Mouse (Mus musculus): ENCODE results near the gene Vav2.

Vav2 gene

DNA sequence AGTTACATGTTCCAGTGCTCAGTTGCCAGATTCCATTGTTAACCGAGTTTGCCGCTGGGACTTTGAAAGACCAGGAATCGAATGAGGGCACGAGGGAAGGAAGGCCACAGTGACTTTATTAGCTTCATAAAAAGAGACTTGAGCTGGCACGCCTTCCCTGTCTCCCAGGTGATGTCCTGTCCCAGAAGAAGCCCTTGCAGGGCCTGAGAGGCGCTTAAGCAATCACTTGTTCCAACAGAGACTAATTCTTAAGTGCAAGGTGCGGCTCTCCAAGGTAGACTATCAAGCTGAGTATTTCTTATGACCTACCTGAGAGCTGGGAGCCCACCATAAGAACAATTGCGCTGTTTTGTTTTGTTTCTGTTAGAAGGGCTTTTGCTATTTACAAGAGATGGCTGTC lies 57.9 kb downstream of the Vav2 start:
- DNase-seq (ENCODE audit: low spot score), result no peak

DNA sequence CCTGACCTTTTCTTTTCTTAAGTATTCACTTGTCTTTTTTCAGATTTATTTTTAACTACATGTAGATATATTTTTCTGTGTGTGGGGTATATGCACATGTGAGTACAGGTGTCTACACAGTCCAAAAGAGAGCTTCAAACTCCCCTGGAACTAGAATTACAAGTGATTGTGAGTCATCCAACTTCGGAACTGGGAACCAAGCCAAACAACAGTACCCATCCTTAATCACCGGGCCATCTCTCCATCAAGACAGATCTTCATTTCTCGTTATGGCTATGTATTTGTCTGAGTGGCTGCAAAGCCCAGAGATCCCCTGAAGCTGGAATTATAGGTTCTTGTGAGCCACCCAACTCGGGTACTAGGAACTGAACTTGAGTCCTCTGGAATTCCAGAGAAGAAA lies 61.5 kb downstream of the Vav2 start:
- no peak for DNase-seq (ENCODE audit: low spot score)

DNA sequence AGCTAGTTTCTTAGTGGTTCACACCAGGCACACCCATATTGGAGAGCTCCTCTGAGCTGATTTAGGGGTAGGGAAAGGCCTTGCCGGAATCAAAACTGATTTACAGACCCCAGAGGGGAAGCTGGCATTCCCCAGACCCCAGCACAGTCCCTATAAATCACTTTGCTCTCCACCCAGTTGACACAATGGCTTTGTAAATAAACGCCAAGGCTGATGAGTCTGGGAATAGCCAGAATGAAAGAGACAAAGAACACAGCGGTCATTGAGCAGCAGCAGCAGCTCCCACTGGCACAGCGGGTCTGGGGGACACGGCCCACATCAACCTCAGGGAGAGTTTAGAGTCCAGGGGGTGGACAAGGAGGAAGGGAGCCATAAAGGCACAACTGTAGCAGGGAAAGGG lies 65.0 kb downstream of the Vav2 start:
- no peak for DNase-seq (ENCODE audit: low spot score)

DNA sequence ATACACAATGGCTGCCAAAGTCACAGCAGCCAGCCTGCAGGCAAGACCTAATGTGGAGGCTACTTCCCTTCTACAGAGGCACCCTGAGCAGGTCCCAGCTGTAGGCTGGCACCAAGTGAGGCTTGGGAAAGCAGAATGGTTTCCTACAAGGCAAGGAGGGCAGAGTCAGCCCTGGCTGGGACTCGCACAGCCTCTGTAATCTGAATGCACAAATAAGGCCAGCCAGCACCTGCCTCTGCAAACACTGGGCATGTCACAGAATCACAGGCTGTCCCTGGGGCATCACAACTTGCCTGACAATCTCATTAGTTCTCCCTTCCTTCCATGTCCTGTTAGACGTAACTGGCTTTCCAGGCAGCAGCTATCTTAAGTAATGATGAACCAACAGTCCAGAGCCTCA lies 68.4 kb downstream of the Vav2 start:
- no peak for DNase-seq (ENCODE audit: low spot score)

DNA sequence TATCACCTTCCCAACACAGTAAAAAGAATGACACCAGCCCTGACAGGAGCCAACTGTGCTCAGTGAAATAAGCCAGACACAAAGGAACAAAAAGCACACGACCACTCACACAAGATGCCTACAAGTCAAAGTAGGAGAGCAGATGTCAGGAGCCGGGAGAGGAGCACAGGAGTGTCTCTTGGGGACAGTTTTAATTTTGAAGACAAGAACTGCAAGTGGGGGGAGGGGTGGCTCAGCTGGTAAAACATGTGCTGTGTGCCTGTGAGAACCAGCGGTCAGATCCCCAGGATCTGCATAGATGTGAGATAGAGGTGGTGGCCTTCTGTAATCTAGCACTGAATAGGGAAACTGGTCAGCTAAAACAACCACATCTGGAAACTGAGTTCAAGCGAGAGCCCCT lies 71.1 kb downstream of the Vav2 start:
- no peak for DNase-seq (ENCODE audit: low spot score)

DNA sequence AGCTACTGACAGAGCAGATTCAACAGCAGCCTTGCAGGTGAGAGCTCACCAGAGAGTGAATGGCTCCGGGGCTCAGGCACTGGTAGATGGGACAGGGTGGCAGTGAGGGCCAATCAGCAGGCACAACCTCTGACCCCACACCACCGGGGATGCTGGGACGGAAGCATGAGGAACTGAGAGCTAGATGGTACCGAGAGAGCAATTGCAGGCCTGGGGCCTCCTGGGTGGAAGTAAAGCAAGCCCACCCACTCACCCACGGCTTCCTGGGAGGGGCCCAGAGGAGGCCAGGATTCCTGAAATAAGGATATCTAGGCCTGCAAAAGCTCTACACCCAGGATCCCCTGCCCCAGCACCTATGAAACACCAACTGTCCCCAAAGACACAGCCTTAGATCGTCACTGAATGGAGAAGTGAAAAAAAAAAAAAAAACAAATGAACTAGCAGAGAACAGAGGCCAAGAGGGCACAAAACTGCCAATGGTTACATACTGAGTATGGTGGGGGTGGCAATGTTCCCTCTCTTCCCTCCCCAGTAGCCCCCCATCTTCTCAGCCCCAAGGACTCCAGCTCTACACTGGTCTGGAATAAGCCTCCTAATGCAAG lies 72.1 kb downstream of the Vav2 start:
- DNase-seq (ENCODE audit: low spot score), result no peak

DNA sequence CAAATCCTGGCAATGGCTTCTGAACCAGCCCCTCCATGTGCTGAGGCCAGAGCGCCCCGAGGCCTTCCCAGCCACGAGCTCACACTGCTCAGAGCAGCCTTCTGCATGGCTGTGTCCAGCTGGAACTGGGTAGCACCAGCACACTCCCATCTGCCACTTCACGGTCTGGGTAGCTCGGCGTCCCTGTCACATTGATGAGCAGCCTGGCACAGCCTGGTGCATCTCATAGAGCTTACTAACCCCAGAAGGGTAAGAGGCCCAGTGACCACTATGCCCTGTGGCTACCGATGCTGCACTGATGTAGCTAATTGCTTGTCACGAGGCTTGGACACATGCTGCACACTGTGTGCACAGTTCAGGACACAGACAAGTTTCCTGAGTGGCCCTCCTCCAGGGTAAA lies 74.1 kb downstream of the Vav2 start:
- DNase-seq (ENCODE audit: low spot score), result no peak

DNA sequence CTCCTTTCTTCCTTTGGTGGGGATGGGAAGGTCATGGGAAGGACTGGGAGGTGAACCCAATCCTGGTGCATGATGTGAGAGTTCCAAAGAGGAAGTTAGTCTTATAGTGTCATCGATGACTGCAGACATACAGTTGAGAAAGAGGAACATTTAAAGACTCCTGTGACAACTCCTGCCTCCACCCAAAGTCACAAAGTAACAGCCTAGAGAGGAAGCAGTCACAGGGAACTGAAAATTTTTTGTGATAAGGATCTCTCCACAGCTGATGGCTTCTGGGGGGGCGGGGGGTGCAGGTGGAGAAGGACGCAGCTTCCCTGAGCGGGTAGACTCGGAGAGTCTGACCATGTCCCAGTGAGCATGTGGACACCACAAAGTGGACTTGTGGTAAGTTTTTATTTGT lies 76.5 kb downstream of the Vav2 start:
- no peak for DNase-seq (ENCODE audit: low spot score)

DNA sequence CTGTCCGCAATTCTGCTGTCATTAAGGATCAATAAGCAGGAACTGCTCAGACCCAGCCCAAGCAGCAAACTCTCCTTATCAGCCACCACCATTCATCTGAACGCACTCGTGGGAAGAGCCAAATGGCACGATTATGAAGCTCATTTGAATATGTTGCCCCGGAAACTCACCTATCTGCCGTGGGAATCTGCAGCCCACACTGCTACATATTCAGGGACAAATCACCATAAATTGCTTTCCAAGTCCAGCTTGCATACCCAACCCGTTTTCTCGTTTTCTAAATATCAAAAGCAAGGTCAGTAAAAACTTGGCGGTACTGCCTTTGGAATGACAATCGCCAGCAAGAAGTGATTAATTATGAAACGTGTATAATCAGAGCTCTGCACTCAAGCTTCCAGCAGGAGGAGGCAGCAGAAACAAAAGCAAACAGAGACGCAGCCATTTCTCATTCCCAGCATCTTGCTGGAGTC lies 82.8 kb downstream of the Vav2 start:
- DNase-seq (ENCODE audit: low spot score), result no peak

DNA sequence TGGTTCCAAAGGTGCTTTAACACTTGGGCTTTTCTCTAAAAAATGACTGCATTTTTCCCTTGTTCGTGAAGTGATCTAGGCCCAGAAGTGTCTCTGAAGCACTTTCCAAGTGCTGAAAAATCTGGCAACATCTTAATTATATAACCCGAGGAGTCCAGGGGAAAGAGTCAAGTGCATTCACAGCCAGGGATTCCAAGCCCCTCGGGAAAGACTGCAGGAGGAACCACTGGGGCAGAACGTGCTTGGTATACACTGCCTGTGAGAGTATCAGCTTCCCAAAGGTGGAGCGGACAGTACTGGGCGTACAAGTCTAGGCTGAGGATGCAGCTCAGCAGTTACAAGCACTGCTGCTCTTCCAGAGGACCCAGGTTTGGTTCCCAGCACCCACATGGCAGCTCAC lies 86.2 kb downstream of the Vav2 start:
- no peak for DNase-seq (ENCODE audit: low spot score)

DNA sequence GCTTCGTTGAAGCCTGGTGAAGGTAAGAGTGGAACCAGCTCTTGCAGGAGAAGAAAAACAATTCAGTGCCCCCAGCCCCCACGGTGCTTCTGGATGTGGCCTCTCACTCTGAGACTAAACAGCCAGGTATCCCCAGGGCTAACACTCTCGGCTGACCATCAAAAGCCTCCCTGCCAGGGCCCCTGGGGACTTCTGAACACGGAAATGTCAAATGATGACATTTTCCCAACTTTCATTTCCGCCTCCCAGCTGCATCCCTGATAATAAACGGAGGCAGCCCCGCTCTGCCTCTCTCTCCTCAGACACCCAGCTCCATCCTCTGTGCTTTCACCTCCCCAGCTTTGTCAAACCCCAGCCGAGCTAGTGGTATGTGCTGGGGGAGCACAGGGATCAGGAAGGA lies 87.8 kb downstream of the Vav2 start:
- no peak for DNase-seq (ENCODE audit: low spot score)

DNA sequence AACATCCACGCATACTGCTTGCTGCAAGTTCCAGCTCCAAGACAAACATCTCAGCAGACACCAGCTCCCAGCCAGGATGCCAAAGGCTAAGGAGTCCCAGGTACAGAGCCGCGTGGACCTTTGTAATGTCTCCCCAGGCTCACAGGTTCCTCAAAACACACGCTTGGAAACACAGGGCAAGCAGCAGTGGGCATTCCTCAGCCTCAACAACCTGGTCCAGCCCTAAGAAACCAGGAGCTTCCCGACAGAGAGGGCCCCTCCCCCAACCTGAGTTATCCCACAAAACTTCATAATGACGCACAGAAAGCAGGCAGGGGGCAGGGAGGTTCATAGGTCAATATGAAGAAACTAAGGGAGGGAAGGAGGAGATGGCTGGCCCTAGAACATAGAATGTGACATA lies 89.6 kb downstream of the Vav2 start:
- DNase-seq (ENCODE audit: low spot score), result no peak

DNA sequence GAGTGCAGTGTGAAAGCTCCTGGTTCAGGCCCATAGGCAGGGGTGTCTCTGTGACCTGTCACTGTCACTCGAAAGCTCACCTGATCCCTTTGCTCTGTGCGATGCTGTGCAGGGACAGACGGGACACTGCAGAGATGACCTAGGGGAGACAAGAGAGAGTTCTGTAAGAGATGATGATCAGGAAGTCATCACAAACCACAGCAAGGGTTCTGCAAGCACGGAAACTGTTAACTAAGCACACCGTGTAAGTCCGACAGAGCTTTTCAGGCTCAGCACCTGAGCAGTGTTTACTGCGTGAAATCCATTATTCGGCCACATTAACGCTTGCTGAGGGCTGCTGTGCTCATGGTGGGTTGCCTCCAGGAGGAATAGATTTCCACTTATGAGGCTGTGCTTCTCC lies 90.2 kb downstream of the Vav2 start:
- no peak for DNase-seq (ENCODE audit: low spot score)

DNA sequence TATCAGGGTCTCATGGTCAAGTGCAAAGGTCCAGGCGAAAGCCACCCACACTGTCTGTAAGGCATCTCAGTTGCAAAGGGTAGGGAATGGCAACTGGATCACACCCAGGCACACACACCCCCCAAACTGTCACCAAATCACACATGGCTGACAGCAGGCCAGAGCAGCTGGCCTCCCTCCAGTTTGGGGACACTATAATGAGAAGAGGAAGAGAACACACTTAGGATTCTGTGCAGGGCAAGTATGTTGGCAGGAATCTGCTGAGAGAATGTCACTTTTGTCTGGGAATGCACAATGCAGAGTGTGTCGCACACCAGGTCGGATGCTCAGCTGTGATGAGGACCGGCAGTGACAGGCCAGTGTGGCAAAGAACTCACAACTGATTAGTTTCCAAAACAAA lies 92.0 kb downstream of the Vav2 start:
- DNase-seq (ENCODE audit: low spot score), result peak; percentile 53

DNA sequence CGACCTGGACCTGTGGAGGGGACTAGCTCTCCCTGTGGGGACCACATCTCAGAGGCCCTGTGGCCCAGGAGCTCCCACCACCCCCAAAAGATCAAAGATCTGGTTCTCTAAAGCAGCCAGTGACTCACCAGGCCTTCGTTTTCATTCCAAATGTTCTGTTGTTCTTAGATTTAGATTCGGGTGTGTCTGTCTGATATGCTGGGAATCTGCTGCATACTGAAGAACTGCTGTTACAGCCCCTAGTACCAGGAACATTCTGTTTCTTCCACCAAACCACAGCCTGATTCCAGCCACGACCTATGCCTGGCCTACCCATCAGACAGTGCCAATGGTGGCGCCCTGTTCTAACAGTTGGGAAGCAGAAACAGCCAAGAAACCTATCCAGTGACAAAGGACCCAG lies 95.3 kb downstream of the Vav2 start:
- no peak for DNase-seq (ENCODE audit: low spot score)

DNA sequence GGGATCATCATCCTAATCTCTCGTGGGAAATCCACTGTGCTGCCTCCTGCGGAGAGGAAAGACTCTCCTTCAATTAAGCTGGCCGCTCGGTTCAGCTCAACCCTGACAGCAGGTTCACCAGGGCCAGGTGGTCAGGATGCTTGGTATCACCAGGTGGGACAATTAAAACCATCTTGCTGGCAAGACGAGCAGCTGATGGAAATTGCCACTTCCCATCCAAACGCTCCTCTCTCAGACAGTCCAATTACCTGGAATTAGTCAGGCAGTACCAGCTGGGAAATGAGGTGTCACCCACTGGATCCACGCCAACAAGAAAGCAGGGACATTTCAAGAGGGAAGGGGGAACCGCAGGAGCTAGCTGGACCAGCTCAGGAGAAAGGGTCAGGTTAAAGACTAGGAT lies 96.4 kb downstream of the Vav2 start:
- DNase-seq (ENCODE audit: low spot score), result no peak

DNA sequence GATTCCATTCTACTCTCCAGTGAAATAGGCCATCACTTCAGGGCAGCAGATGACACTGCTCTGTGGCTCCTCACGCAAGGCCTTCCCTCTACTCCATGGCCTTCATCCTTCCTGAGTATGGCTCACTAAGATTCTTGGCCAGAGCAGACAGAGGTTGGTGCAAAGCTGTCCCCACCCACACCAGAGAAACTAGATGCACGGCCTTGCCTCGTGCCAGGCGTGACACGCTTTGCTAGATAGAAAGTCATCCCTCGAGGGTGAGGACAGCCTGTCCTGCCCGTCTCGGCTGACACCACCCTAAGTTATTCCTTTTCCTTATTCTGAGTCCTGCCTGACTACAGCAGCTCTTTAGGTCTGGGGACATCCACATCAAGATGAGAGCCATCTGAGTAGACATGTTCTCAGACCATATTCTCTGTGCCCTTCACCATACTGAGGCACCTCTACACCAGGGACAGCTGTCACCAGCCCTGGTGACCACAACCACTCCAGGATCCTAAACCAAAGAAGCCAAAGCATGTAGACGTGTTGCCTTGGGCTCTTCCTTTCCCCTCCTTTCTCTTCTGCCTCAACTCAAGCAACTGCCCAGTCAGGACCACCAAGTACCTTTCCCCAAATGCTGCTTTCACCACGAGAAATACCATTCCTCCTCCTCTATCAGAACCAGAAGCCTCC lies 97.3 kb downstream of the Vav2 start:
- no peak for DNase-seq (ENCODE audit: low spot score)

DNA sequence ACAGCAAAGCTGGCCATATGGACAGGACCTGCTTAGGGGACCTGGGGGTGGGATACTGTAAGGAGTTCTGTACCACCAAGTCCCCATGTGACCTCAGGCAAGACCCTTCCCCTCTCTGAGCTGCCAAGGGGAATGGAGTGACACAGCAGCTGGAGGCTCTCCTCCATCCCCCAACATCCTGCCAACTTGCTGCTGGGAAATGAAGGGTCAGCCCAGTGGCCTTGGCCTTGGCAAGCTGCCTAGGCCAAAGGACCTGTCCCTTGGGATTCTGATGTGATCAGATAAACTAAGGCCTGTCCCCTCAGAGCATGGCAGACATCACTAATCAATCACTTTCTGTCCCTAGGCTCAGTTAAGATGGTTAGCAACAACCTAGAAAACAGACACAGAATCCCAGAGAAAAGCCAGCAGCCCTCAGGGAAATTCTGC lies 98.2 kb downstream of the Vav2 start:
- DNase-seq (ENCODE audit: low spot score), result no peak

DNA sequence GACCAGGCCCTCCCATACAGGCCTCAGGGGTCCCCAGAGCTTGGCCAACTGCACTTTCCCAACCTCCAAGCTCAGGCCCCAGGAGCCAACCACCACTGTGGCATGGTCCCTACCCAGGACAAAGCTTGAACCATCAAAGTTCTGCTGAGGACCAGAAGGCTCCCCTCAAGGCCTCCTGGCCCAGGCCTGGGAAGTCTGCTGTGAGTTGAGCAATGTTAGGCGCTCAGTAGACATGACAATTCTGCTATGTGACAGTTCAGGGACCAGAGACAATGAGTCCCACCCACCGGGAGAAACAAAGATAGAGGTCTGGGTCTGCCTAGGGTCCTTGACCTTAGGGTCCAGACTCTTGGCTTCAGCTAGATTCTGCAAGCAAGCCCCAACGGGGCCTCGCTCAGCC lies 98.9 kb downstream of the Vav2 start:
- no peak for DNase-seq (ENCODE audit: low spot score)

DNA sequence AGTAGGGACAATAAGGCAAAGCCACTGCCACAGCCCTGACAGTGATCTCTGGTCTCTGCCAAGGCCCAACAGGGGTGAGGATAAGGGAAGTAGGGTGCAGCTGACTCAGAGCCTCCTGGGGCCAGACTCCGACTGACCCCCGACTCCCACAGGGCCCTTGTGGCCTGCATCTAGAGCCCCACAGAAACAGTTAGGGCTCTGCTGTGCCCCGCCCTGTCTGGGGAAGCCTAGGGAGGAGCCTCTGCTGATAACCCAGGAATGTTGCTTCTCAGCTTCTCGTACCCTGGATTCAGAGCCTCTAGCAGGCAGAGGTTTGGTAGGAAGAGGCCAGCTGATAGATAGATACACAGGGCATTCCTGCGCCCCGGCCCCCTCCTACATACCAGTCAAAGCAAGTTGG lies 99.8 kb downstream of the Vav2 start:
- DNase-seq (ENCODE audit: low spot score), result no peak

DNA sequence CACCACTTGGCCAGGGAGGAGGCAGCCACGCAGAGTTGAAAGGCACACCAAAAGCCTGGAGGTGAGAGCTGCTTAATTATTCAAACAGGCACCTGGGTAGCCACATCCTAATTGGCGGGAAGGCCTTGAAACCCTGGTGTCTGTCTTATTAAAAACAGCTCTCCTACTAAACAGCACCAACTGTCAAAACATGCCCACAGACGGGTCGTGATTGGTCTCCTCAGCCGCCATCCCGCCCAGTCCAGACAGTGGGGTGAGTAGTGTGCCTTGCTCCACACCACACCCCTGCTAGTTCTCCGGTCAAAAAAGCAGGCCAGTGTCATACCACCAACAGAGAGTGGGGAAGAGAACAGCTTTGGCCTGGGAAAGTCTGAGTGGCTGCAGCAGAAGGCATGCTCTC lies 100.5 kb downstream of the Vav2 start:
- DNase-seq (ENCODE audit: low spot score), result no peak

DNA sequence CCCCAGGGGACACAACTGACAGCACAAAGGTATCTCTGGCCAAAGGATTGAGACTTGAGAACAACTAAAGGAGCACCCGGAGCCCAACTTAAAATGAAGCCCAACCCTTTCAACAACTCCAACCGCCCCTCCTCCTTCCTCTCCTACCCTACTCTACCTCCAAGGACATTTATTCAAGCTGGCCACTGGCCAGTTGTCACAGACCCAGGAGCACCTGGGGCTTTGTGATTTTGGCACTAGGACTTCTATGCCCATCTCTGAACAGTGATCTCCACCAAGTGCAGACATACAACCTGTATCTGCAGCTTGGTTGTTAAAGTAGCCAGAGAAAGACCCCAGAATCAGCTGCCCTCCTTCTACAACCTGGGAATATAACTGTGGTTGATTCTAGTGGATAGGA lies 102.1 kb downstream of the Vav2 start:
- no peak for DNase-seq (ENCODE audit: low spot score)

DNA sequence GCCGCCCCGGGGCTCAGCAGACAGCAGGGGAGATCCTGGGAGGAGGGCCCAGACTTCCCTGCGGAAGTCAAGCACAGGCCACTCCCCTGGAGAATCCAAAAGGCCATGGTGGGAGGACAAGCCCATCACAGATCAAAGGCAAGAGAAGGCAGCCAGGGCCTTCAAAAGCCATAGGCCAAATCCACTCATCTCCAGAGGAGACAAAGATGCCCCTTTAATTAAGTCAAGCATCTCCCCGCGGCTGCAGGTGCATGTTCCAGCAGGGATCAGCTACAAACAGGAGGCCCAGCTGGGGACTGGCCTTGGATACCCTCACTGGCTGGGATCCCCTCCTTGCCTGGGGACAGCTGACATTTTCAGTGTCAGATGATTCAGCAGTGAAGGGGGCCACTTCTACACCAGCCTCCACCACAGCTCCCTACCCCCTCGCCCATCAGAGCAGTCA lies 105.4 kb downstream of the Vav2 start:
- no peak for DNase-seq (ENCODE audit: low spot score)

DNA sequence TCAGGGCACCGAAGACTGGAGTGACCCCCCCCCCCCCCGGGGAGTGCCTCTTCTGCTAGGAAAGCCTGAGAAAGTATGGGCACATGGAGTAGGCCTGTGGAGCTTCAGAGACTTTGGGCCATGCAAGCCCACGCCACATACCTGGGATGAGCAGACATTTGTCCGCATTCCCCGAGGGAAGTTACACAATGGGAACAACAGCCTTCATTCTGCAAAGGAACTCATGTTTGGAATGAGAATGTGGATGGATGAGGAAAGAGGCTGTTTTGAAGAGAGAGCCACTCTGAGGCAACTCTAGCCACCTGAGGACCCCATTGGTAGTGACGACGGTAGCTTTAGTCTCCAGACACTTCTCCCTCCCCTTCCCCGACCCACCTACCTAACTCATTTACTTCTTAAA lies 106.0 kb downstream of the Vav2 start:
- DNase-seq (ENCODE audit: low spot score), result no peak
